Mouse (Mus musculus): ENCODE results near the gene Ttyh1.

GRCm38 (mm10) chr7:4164090-4164910 is 45.1 kb downstream of the Ttyh1 start, which contains the start of gene Cdc42ep5:
- no peak for TF ChIP-seq EP300 (IDR thresholded peaks at IDR 0.05; ENCODE audit: low read depth)
- TF ChIP-seq CTCF (IDR thresholded peaks at IDR 0.05; ENCODE audit: low read depth) = no peak

Measured in heart, postnatal 0 days (tissue).